Mouse (Mus musculus) bone marrow macrophage, adult 2 months (primary cell): ENCODE results near the gene Cela1.

Experiments used
- CTCF ChIP-seq: IDR thresholded peaks from 2 replicates; pipeline ENCODE4 v1.5.1; 2012; ENCODE audit warnings: low read depth, mild to moderate bottlenecking, low read length, moderate library complexity
- POLR2A ChIP-seq: IDR thresholded peaks from 2 replicates; pipeline ENCODE4 v1.6.1; 2012; ENCODE audit warnings: mild to moderate bottlenecking, low read depth, low read length, borderline replicate concordance

- TF ChIP-seq CTCF (no peak), POLR2A (no peak)
These were observed 18.5 kb upstream of the Cela1 start for GRCm38 (mm10) chr15:100706226-100706625.
